Mouse (Mus musculus) gastrocnemius, postnatal 4 days (tissue): Measurements from ENCODE around the gene Vmn2r94. TPM values are rescaled to one million over a fixed set of nuclear protein-coding genes. Genes with fewer than 3 reads are reported as not detected.

ENCODE experiments used
- DNase-seq, 2 experiments: peaks; one replicate each; pipeline ENCODE4 v3.0.0; 2021 to 2022; ENCODE audit warnings: low spot score in 2 of 2, mixed read lengths in 2 of 2
- long read RNA-seq, 2 experiments: library from polyadenylated mRNA; stranded (forward); transcript quantifications; one replicate each; pipeline ENCODE4 v2.0.0; 2021
- total RNA-seq, 2 experiments: library from RNA; stranded (reverse); gene quantifications; 2 replicates each; pipeline ENCODE4 v1.2.3; 2021

Vmn2r94 gene
- not detected for total RNA-seq
- long read RNA-seq, experiment 1, result 0 reads
- long read RNA-seq, experiment 2, result 0 reads

- DNase-seq, result no peak
Observed at GRCm38 (mm10) chr17:18277656-18278055, at the start of gene Vmn2r94. Vmn2r94 (minus strand) TSS chr17:18277756.

- DNase-seq, result no peak
Observed at GRCm38 (mm10) chr17:18323031-18323430, 45.5 kb upstream of the Vmn2r94 start.

- no peak for DNase-seq
Observed at GRCm38 (mm10) chr17:18297799-18298198, 20.2 kb upstream of the Vmn2r94 start, which contains the start of gene Vmn2r93. Vmn2r93 (plus strand) TSS chr17:18298099.

GRCm38 (mm10) chr17:18236931-18237330 is 40.6 kb downstream of the Vmn2r94 start:
- no peak for DNase-seq

- DNase-seq, result no peak
Observed at GRCm38 (mm10) chr17:18231996-18232395, 45.6 kb downstream of the Vmn2r94 start.

- DNase-seq, result no peak
Observed at GRCm38 (mm10) chr17:18221300-18221699, 56.3 kb downstream of the Vmn2r94 start.

Other genes with a start within 250 kb of the Vmn2r94 start
- gene Vmn2r124, start 228.3 kb downstream of the Vmn2r94 start, total RNA-seq, result not detected
- gene Vmn2r91, start 192.7 kb downstream of the Vmn2r94 start, total RNA-seq, result not detected
- gene Vmn2r92, start 125.9 kb downstream of the Vmn2r94 start, total RNA-seq, result not detected
- gene Vmn2r93, start 20.3 kb upstream of the Vmn2r94 start, total RNA-seq, result not detected
- gene Vmn2r95, start 146.3 kb upstream of the Vmn2r94 start, total RNA-seq, result not detected